Mouse (Mus musculus) heart, adult 2 months (tissue): ENCODE data around the gene Mug2. TPM values are rescaled to one million over a fixed set of nuclear protein-coding genes. Genes with fewer than 3 reads are reported as not detected.
"Not testable (repeated sequence)": the region's sequence is repeated elsewhere in the genome, so short reads cannot be mapped to it uniquely, and the experiment has no call there.

ENCODE experiments used
- DNase-seq, 2 experiments: peaks; one replicate each; pipeline ENCODE4 v3.0.0; 2021
- H3K27ac ChIP-seq: fragments of 200-600 bp; 2 replicates; pipeline ENCODE4 v1.8.1; 2022
- H3K27me3 ChIP-seq: fragments of 200-500 bp; 2 replicates; pipeline ENCODE4 v1.6.1; 2012; ENCODE audit warnings: mild to moderate bottlenecking, low read length, inconsistent platforms, mixed read lengths; ENCODE audit not compliant: control insufficient read depth, insufficient read depth
- H3K36me3 ChIP-seq: fragments of 200-500 bp; 2 replicates; pipeline ENCODE4 v1.6.1; 2012; ENCODE audit warnings: low read length, inconsistent platforms; ENCODE audit not compliant: control insufficient read depth, insufficient read depth
- H3K4me1 ChIP-seq: fragments of 200-500 bp; 2 replicates; pipeline ENCODE4 v1.6.1; 2011; ENCODE audit warnings: low read length; ENCODE audit not compliant: control insufficient read depth, insufficient read depth
- H3K4me3 ChIP-seq: fragments of 200-600 bp; 2 replicates; pipeline ENCODE4 v1.8.1; 2022
- H3K79me2 ChIP-seq: fragments of 200-500 bp; replicated peaks from 2 replicates; pipeline ENCODE4 v1.6.1; 2012; ENCODE audit warnings: mild to moderate bottlenecking, inconsistent platforms, low read length, moderate library complexity, mixed read lengths; ENCODE audit not compliant: control insufficient read depth, insufficient read depth
- H3K9ac ChIP-seq: fragments of 200-500 bp; 2 replicates; pipeline ENCODE4 v1.6.1; 2012; ENCODE audit warnings: low read depth, mild to moderate bottlenecking, control low read depth, inconsistent platforms, low read length, mixed read lengths
- CTCF ChIP-seq: fragments of 200-600 bp; IDR thresholded peaks from 2 replicates; pipeline ENCODE4 v1.8.1; 2022; ENCODE audit warnings: antibody characterized with exemption, mild to moderate bottlenecking, moderate library complexity
- EP300 ChIP-seq: fragments of 200-500 bp; IDR thresholded peaks from 2 replicates; pipeline ENCODE4 v1.6.1; 2011; ENCODE audit warnings: low read depth, low read length, control low read depth; ENCODE audit not compliant: insufficient read depth
- POLR2A ChIP-seq: fragments of 200-500 bp; IDR thresholded peaks from 2 replicates; pipeline ENCODE4 v1.6.1; 2011; ENCODE audit warnings: mild to moderate bottlenecking, low read depth, low read length, control low read depth; ENCODE audit not compliant: insufficient read depth
- WGBS: fragments of 180-500 bp; shearing (Covaris S2); methylation state at CpG from one replicate; pipeline ENCODE4 v1.1.7; 2018; 5-methylcytosine and 5-hydroxymethylcytosine counted together
- intact Hi-C: fragments of 180-260 bp; cut with DNase I; formaldehyde crosslinking; loops from one replicate; pipeline ENCODE4 v1.15.1; 2025
- long read RNA-seq: library from polyadenylated mRNA; stranded (forward); transcript quantifications from one replicate; pipeline ENCODE4 v2.0.0, GENCODE M21; 2021
- polyA plus RNA-seq: library from polyadenylated mRNA; depleted of rRNA; stranded (reverse); fragments of >200 nt; gene quantifications from 2 replicates; pipeline ENCODE4 v1.2.3, GENCODE M21; 2012; rRNA removed
- total RNA-seq, 2 experiments: library from RNA; stranded (reverse); gene quantifications; 2 replicates each; pipeline ENCODE4 v1.2.3; 2021

The Mug2 gene
- total RNA-seq (not detected), polyA plus RNA-seq (0.09 TPM in 1 of 2 replicates, not detected in the other)
- long read RNA-seq: 0 reads

DNA sequence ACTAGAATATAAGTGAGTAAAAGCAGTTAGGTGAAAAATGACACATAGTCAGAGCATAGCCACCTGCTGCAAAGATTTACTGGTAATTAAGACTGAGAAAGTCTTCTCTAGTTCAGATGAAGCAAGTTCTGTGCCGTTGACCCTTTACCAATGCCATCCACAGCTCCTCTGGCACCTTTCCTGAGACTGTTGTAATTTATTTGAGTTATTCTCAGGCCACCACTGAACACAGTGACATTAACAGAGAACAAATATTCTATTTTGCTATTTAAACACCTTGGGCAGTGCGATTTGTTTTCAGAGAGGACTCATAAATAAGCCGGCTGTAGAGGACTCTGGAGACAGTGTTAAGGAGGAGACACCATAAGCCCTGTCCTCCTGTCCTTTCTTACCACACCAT lies at the start of gene Mug2:
Mug2 (plus strand) TSS at position 301 of the 400 bp plus-strand sequence.
- intact Hi-C loops: not testable (repeated sequence)

DNA sequence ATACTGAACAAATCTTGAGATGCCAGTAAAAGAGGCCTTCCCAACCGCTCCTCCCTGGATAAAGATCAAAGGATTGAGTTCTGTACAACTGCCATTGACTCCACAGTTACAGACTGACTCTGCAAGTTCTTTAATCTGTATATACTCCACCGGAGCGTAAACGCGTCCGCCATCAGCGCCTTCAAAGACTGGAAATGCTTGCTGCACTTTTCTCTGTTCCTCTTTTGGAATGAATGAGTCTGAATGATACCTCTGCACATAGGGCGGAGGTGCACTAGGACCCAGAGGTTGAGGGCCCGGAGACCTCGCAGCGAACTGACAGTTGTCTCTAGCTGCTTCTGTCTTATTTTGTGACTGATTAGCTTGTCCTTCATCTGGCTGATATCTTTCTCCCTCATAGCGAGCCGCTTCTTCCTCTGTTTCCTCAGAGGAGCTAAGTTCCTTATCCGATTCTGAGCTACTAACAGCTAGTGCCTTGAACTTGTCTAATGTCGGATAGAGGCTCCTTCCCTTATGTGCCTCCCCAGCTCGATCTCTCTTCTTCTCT lies 48.7 kb upstream of the Mug2 start:
- DNase-seq, H3K4me3 ChIP-seq, H3K4me1 ChIP-seq, intact Hi-C loops, H3K9ac ChIP-seq, H3K36me3 ChIP-seq, H3K27me3 ChIP-seq, H3K79me2 ChIP-seq, H3K27ac ChIP-seq: not testable (repeated sequence)
- WGBS: 86% methylated on average over 16 of the region's 16 CpGs

More for the DNA sequence above, at the start of gene Mug2:
- H3K4me1 ChIP-seq, H3K27me3 ChIP-seq, H3K4me3 ChIP-seq, DNase-seq, H3K27ac ChIP-seq, H3K79me2 ChIP-seq, H3K9ac ChIP-seq, H3K36me3 ChIP-seq: not testable (repeated sequence)
- WGBS: no CpG with 5 or more reads among the region's 3 CpGs

DNA sequence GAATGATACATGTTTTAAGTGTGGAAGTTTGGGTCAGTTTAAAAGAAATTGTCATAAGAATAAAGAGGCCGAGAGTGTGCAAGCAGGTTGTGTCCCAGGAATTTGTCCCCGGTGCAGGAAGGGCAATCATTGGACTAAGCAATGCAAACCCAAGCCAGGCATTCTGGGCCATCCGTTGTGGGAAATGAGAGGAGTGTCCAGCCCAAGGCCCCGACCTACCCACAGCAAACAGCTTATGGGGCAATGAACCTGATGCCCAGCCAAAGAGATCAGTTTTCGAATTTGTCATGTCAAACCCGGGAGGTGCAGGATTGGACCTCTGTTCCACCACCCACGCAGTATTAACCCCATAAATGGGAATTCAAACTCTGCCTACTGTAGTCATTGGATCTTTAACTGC lies 30.9 kb upstream of the Mug2 start:
- no peak overlapping the region for H3K9ac ChIP-seq
- no peak for DNase-seq
- no peaks in the 10 kb centered on the region for H3K4me1 ChIP-seq
- TF ChIP-seq POLR2A (no peak), CTCF (no peak), EP300 (no peak)
- H3K27ac ChIP-seq: no peak overlapping the region
- no peaks in the 10 kb centered on the region for H3K36me3 ChIP-seq
- H3K79me2 ChIP-seq: no peaks in the 10 kb centered on the region
- 64% methylated on average over 7 of the region's 7 CpGs for WGBS
- H3K4me3 ChIP-seq: no peak overlapping the region
- intact Hi-C loops: no loop called here
- no peaks in the 10 kb centered on the region for H3K27me3 ChIP-seq

DNA sequence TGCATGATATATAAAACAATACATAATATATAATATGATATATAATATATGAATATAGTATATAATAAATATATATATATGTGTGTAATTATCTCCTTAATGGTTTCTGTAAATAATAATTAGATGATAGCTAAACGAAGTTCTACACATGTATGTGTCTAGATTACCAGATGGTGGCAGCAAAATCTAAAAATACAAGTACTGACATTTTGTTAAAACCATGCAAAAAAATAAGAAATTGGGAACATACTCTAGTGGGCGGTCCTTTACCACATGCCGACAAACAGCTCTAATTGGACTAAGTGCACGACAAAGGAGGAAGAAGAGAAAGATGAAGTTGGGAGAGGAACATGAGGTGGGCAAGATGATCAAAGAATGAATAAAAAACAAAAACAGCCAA lies 94.3 kb downstream of the Mug2 start:
- TF ChIP-seq POLR2A: no peak
- Histone ChIP-seq H3K36me3 (no peaks in the 10 kb centered on the region), H3K79me2 (no peaks in the 10 kb centered on the region), H3K27me3 (no peaks in the 10 kb centered on the region), H3K4me1 (no peaks in the 10 kb centered on the region), H3K9ac (no peak overlapping the region), H3K4me3 (no peak overlapping the region), H3K27ac (no peak overlapping the region)
- WGBS: 72% methylated on average over 4 of the region's 4 CpGs
- no peak for DNase-seq
- intact Hi-C loops: no loop called here

DNA sequence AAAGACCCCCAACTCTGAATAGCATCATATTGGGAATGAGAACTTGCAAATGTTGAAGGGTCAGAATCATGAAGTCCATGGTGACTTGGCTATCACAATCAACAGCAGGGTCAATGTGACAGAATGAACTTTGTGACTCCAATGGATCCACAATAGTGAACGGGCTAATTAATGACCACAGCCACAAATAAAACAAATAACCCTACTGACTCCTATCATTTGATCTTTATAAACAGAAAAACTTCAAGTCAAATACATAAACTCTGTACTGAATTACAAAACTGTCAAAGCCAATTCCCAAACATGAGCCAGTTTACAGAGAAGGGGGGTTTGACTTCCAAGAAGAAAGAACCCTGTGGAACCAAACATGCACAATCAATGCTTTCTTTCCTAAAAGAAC lies 95.1 kb downstream of the Mug2 start:
- intact Hi-C loops: no loop called here
- no peak overlapping the region for H3K27ac ChIP-seq
- no peak overlapping the region for H3K9ac ChIP-seq
- H3K79me2 ChIP-seq: no peaks in the 10 kb centered on the region
- WGBS: 66% methylated on average over 1 of the region's 1 CpGs
- H3K4me3 ChIP-seq: no peak overlapping the region
- DNase-seq: no peak
- TF ChIP-seq POLR2A (no peak), CTCF (no peak), EP300 (no peak)
- no peaks in the 10 kb centered on the region for H3K27me3 ChIP-seq
- H3K36me3 ChIP-seq: no peaks in the 10 kb centered on the region
- no peaks in the 10 kb centered on the region for H3K4me1 ChIP-seq

DNA sequence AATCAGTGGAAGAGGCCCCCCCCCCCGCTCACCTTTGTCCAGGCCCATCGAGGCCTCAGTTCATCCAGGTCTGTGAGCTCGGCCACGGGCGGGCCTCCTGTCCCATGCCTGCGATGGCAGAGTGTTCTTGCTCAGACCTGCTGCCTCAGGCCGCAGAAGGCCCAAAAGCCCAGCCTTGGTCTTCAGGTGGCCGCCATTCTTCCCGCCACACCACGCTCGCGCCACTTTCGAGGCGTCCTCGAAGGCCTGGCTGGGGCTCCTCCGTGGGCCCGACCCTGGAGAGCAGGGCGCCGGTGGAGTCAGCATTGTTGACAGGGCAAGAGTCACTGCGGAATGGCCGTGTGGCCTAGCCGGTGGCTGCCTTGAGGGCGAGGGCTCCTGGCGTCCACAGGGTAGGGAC lies 110.4 kb downstream of the Mug2 start:
- 89% methylated on average over 24 of the region's 24 CpGs for WGBS
- intact Hi-C loops: no loop called here
- no peaks in the 10 kb centered on the region for H3K36me3 ChIP-seq
- no peaks in the 10 kb centered on the region for H3K4me1 ChIP-seq
- DNase-seq: no peak
- no peak overlapping the region for H3K9ac ChIP-seq
- no peak overlapping the region for H3K4me3 ChIP-seq
- no peak for TF ChIP-seq CTCF
- no peak for TF ChIP-seq POLR2A
- no peak for TF ChIP-seq EP300
- H3K79me2 ChIP-seq: no peaks in the 10 kb centered on the region
- H3K27ac ChIP-seq: no peak overlapping the region
- no peaks in the 10 kb centered on the region for H3K27me3 ChIP-seq

DNA sequence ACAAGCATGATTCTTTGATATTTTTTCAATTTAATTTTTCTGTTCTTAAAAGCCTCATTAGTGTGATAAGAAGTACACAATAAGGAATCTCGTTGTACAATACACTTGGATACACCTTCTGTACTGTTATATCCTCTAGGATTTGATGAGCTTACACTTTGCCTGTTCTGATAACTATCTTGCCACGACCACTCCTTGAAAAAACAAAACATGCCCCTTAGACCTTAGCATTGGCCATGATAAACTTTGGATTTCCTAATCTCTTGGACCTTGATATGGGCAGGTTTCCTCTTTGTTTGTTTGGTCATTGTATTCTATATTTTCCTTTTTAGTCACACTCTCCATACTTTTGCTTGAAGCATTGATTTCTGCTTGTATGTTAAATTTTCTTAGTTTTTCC lies 123.0 kb downstream of the Mug2 start:
- intact Hi-C loops: no loop called here
- TF ChIP-seq POLR2A (no peak), CTCF (no peak), EP300 (no peak)
- WGBS: 42% methylated on average over 2 of the region's 2 CpGs

More for the DNA sequence above, 123.0 kb downstream of the Mug2 start:
- Histone ChIP-seq H3K27me3 (no peaks in the 10 kb centered on the region), H3K4me1 (no peaks in the 10 kb centered on the region), H3K36me3 (no peaks in the 10 kb centered on the region), H3K27ac (no peak overlapping the region), H3K79me2 (no peaks in the 10 kb centered on the region), H3K9ac (no peak overlapping the region), H3K4me3 (no peak overlapping the region)
- no peak for DNase-seq

Other genes with a start within 250 kb of the Mug2 start
- gene Mug1, start 168.2 kb upstream of the Mug2 start, total RNA-seq: not detected
- gene Mug1, start 168.2 kb upstream of the Mug2 start, polyA plus RNA-seq: 0.26 TPM in 1 of 2 replicates, not detected in the other